Mouse (Mus musculus) liver, embryonic 14.5 days (tissue): ENCODE data around the gene Olfr629.

Experiments used
- CTCF ChIP-seq: IDR thresholded peaks from 2 replicates; pipeline ENCODE4 v1.5.1; 2016; ENCODE audit warnings: antibody characterized with exemption, low read depth, control low read depth
- EP300 ChIP-seq: IDR thresholded peaks from 2 replicates; pipeline ENCODE4 v1.6.1; 2016; ENCODE audit warnings: antibody characterized with exemption, low read depth

GRCm38 (mm10) chr7:103779598-103779997, 34.9 kb upstream of the Olfr629 start, which contains the start of gene Olfr68:
- TF ChIP-seq CTCF (no peak), EP300 (no peak)
